Mouse (Mus musculus) adrenal gland, adult 8-10 months (tissue): ENCODE results near the gene Tssk3. TPM values are rescaled to one million over a fixed set of nuclear protein-coding genes. Genes with fewer than 3 reads are reported as not detected.
"Not testable (repeated sequence)": the region's sequence is repeated elsewhere in the genome, so short reads cannot be mapped to it uniquely, and the experiment has no call there.

ENCODE experiments used
- DNase-seq: peaks from one replicate; pipeline ENCODE4 v3.0.0; 2022
- total RNA-seq, 4 experiments: library from RNA; stranded (reverse); gene quantifications; 2 replicates each; pipeline ENCODE4 v1.2.4; 2022

The Tssk3 gene
- total RNA-seq, 4 experiments from 2014 or later: not detected

- DNase-seq: peak; percentile 86
Measured at GRCm38 (mm10) chr4:129500607-129501566, 10.1 kb upstream of the Tssk3 start.

GRCm38 (mm10) chr4:129500017-129500416, 9.2 kb upstream of the Tssk3 start:
- no peak for DNase-seq

DNA sequence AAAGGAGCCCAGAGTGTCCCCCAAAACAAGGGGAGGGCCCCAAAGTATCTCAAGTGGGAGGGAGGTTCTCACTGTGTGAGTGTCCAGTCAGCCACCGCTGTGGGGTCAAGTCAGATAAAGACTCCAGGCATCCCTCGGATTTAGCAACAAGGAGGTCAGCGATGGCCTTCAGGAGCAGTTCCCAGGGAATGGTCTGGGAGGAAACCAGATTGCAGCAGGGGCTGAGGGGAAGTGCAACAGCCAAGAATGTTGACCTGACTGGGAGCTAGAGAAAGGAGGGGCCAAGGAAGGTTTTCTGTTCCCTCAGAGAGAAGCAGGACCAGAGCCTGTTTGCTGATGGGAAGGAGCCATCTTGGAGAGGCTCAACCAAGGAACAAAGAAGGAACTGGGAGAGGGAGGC, 8.1 kb upstream of the Tssk3 start:
- DNase-seq: no peak

DNA sequence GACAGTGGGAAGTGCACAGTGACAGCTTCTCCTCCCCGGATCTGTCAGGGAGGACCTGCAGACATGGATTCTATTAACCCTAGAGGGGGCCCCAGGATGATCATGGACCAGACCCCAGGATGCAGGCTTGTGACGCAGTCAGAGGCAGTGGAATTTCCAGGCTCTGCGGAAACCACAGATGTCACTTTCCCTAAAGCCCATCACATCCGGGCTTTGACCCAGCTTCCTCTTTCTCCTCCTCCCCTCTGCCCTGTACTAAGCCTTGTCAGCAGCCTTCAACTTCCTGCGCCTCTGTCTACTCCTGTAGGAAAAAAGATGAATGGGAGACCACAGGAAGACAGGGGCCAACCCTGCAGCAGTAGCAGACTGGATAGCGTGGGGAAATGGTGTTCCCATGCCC, 5.8 kb upstream of the Tssk3 start:
- peak; percentile 57 for DNase-seq

- DNase-seq: no peak
Measured at GRCm38 (mm10) chr4:129495672-129496562, 5.1 kb upstream of the Tssk3 start.

GRCm38 (mm10) chr4:129494681-129495080, 3.9 kb upstream of the Tssk3 start:
- no peak for DNase-seq

- DNase-seq: no peak
Measured at GRCm38 (mm10) chr4:129481090-129481489, 9.7 kb downstream of the Tssk3 start.

GRCm38 (mm10) chr4:129479863-129480262, 11.0 kb downstream of the Tssk3 start:
- no peak for DNase-seq

- no peak for DNase-seq
Measured at GRCm38 (mm10) chr4:129476047-129476446, 14.8 kb downstream of the Tssk3 start.

- no peak for DNase-seq
Measured at GRCm38 (mm10) chr4:129464286-129464815, 26.5 kb downstream of the Tssk3 start.

GRCm38 (mm10) chr4:129463097-129464059, 27.4 kb downstream of the Tssk3 start:
- no peak for DNase-seq

DNA sequence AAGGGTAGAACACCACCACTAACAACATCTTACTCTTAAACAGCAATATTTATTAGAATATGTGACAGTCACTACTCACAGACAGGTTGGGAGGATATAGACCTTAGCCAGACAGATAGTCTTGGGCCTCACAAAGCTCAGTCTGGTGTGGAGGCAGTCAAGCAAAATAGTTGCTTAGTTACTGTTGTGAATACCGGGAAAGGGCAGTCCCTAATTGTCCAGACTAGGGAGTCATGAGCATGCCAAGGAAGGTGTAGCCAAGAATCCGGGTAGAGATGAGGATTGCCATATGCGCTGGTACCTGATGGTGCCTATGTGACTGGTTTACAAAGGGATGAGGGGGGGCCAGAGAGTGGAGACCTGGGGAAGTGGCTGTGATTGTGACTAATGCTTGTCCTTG, 28.7 kb downstream of the Tssk3 start:
- peak; percentile 19 for DNase-seq

GRCm38 (mm10) chr4:129461183-129461960, 29.4 kb downstream of the Tssk3 start, which contains the start of gene Bsdc1:
TSS of gene Bsdc1 (plus strand) at chr4:129461581.
- peak; percentile 100 for DNase-seq

DNA sequence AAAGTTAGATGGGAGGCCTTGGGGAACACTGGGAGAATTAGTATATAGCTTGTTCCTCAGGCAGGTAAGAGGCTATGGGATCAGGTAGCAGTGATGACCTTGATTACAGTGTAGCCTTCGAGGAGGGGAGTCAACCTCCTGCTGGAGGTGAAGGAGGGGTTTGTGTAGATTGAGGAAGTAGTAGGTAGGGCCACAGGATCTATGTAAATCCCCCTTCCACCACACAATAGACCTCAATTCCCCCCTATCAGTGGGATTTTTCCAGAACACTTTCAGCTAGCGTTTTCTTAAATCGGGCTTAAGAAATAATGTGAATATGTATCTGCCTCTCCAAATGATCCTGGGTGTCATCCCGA, 30.0 kb downstream of the Tssk3 start:
- DNase-seq: no peak

DNA sequence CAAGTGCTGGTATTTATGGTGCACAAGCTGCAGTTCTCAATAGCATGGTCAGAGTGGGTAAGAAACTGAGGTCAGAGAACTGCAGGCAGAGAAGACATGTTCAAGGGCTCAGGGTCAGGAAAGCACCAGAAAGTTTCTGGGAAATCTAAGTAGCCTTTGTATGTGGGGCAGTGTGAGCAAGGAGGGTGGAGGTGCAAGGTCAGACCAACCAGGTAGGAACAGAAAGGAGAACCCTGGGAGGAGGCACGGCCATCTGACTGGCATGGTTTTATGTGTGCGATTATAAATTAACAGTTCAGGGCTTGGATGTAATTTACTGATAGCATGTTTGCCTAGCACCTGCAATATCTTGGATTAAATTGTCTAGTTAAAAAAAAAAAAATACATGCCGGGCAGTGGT, 31.1 kb downstream of the Tssk3 start:
- DNase-seq: no peak

GRCm38 (mm10) chr4:129457311-129457710, 33.5 kb downstream of the Tssk3 start:
- DNase-seq: not testable (repeated sequence)

DNA sequence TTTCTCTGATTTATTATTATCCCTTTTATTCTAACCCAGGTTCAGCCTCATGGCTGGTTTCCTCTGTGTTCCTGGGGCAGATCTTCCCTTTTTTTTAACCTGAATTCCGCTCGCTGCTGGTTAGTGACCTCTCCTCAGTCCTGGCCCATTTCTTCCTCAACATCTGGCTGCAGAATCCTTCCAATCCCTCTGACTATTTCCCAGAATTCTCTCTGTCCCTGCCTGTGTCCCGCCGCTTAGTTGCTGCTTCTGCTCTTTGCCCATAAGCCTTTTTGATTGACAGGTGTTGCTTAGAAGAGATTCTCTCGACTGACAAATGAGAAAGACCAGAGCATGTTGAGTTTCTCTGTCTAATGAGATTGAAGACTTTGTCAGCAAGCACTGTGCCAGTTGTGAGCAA, 34.7 kb downstream of the Tssk3 start:
- DNase-seq: no peak

- peak; percentile 56 for DNase-seq
Measured at GRCm38 (mm10) chr4:129455265-129455664, 35.6 kb downstream of the Tssk3 start.

DNA sequence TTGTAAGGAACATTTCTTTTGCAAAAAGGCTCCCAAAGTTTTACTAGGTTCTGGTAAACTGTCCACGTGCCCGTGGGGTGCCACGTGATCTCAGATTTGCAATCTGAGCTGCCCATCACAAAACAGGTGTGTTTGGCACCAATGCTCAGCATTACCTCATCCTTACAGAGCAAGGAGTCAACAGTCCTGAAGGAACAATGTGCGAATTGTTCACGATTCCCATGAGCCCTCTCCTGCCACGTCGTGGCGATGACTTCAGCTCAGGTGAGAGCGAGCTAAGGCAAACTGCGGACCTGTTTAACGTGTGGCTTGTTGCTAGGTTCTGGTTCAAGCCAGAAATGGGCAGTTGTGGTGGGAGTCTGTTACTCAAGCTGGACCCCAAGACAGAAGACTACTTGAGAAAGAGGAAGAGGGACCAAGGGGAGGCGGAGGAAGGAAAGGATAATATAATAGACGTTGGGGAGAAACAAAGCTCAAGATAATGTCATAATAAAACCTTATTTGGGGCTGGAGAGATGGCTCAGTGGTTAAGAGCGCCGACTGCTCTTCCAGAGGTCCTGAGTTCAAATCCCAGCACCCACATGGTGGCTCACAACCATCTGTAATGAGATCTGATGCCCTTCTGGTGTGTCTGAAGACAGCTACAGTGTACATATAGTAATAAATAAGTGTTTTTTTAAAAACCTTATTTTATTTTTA, 39.2 kb downstream of the Tssk3 start:
- no peak for DNase-seq

- DNase-seq: no peak
Measured at GRCm38 (mm10) chr4:129450851-129451250, 40.0 kb downstream of the Tssk3 start.
